In genomic region chr2:156841028-156841840, GRCm38 (mm10) we compare ENCODE assay signal across 8 mouse cellular contexts. TPM values are rescaled to one million over a fixed set of nuclear protein-coding genes. Genes with fewer than 3 reads are reported as not detected.
DNase-seq lines count a peak whose midpoint lies in the region; ATAC-seq lines count a peak whose summit lies in the region.

No protein-coding gene starts in this region.

- H3K9ac ChIP-seq in forebrain, embryonic 11.5 days (ENCODE audit: low read length), result peak overlapping the region; percentile 96

- 0 out of 2 replicates have a peak, but pooled peaks have one; percentile 3 for ATAC-seq in forebrain, embryonic 11.5 days (replicated peaks; ENCODE audit: low FRiP score)
- peak; percentile 0 to 33; a peak in 1 of 4 replicates for ATAC-seq in hematopoietic stem cell, adult 5-6 weeks (replicated peaks in 1 of 2; ENCODE audit: insufficient read depth in 1 of 2, low FRiP score in 2 of 2, low TSS enrichment in 1 of 2, low read depth in 1 of 2, poor library complexity in 2 of 2, severe bottlenecking in 2 of 2)

- H3K36me3 ChIP-seq in forebrain, embryonic 11.5 days (ENCODE audit: control insufficient read depth, insufficient read depth, low read length), result peaks cover 4% of the 10 kb centered on the region; the same call in 1 of the 2 replicates

- H3K27ac ChIP-seq in forebrain, embryonic 11.5 days (ENCODE audit: low read depth, low read length), result peak overlapping the region; percentile 93

- under 1% methylated on average over 41 of the region's 42 CpGs for WGBS in forebrain, embryonic 11.5 days

- peak overlapping the region; percentile 89 for H3K4me3 ChIP-seq in forebrain, embryonic 11.5 days (ENCODE audit: low read depth, low read length)

- no peaks in the 10 kb centered on the region for H3K9me3 ChIP-seq in forebrain, embryonic 11.5 days (ENCODE audit: control insufficient read depth, low read length)

- DNase-seq in B cell, adult 2 months, result peak; percentile 53 to 54
- peak; percentile 55 for DNase-seq in adipocyte (ENCODE audit: low spot score)
- peak; percentile 80 for DNase-seq in forebrain, embryonic 11.5 days (ENCODE audit: low spot score)
- peak; percentile 49 to 64 for DNase-seq in layer of hippocampus, adult 8-10 months (ENCODE audit: low spot score in 2 of 2)
- peak; percentile 53 for DNase-seq in lung, postnatal 14 days
- peak; percentile 67 for DNase-seq in retina, embryonic 14.5 days (ENCODE audit: low spot score)
- peak; percentile 77 for DNase-seq in thymus, postnatal 4 days

- H3K4me2 ChIP-seq in forebrain, embryonic 11.5 days (ENCODE audit: low read depth, low read length, severe bottlenecking), result peak overlapping the region; percentile 89

- no peaks in the 10 kb centered on the region for H3K27me3 ChIP-seq in forebrain, embryonic 11.5 days (ENCODE audit: control insufficient read depth, insufficient read depth, low read length)

- peaks cover 12% of the 10 kb centered on the region; the same call in 1 of the 2 replicates for H3K4me1 ChIP-seq in forebrain, embryonic 11.5 days (replicated peaks; ENCODE audit: control insufficient read depth, insufficient read depth, low read length)

RNA-seq across cellular contexts. Expression of gene Tgif2, which starts 1.4 kb away (rescaled TPM):
- 109 and 110 TPM in 2 replicates for polyA plus RNA-seq in forebrain, embryonic 11.5 days (2014; fragmentation: Nextera tagmentation; extraction: Ambion mirVana)
- total RNA-seq in hematopoietic stem cell, adult 5-6 weeks (2017), result 31.6 and 42.0 TPM in 2 replicates
- total RNA-seq in layer of hippocampus, adult 8-10 months (2022), result 1 to 10 TPM in 1 of 4 experiments, under 1 TPM in 3; 0.66 to 2.6 (median 0.82) TPM

RNA-seq across cellular contexts. Expression of gene 4930518I15Rik, which starts 16.5 kb away (rescaled TPM):
- 9.9 and 10.0 TPM in 2 replicates for polyA plus RNA-seq in forebrain, embryonic 11.5 days (2014; fragmentation: Nextera tagmentation; extraction: Ambion mirVana)
- 0.65 TPM in 1 of 2 replicates, not detected in the other for total RNA-seq in hematopoietic stem cell, adult 5-6 weeks (2017)
- 1 to 10 TPM; 2.6 to 4.2 (median 3.9) TPM for total RNA-seq in layer of hippocampus, adult 8-10 months (2022)

RNA-seq across cellular contexts. Expression of gene Rab5if, which starts 21.7 kb away (rescaled TPM):
- polyA plus RNA-seq in forebrain, embryonic 11.5 days (2014; fragmentation: Nextera tagmentation; extraction: Ambion mirVana), result 186 and 189 TPM in 2 replicates
- total RNA-seq in hematopoietic stem cell, adult 5-6 weeks (2017), result 138 TPM in 2 replicates
- total RNA-seq in layer of hippocampus, adult 8-10 months (2022), result 10 to 100 TPM; 80.0 to 94.3 (median 87.5) TPM

RNA-seq across cellular contexts. Expression of gene Sla2, which starts 45.8 kb away (rescaled TPM):
- polyA plus RNA-seq in forebrain, embryonic 11.5 days (2014; fragmentation: Nextera tagmentation; extraction: Ambion mirVana), result 0.73 and 0.83 TPM in 2 replicates
- total RNA-seq in hematopoietic stem cell, adult 5-6 weeks (2017), result 9.8 and 11.2 TPM in 2 replicates
- under 1 TPM; 0.30 to 0.70 (median 0.41) TPM for total RNA-seq in layer of hippocampus, adult 8-10 months (2022)

Comparison
In these comparisons a context has a peak if more than half of its experiments do, and no peak if none do; other contexts are left out.
1. Peak in every context shown above with its lines: DNase-seq, ATAC-seq, H3K4me3 ChIP-seq and H3K27ac ChIP-seq.